Mouse (Mus musculus): ENCODE data around the gene Lrfn2. TPM values are rescaled to one million over a fixed set of nuclear protein-coding genes. Genes with fewer than 3 reads are reported as not detected.

The Lrfn2 gene
- polyA plus RNA-seq, 1 experiment from 2014 or later, result 0.41 TPM

DNA sequence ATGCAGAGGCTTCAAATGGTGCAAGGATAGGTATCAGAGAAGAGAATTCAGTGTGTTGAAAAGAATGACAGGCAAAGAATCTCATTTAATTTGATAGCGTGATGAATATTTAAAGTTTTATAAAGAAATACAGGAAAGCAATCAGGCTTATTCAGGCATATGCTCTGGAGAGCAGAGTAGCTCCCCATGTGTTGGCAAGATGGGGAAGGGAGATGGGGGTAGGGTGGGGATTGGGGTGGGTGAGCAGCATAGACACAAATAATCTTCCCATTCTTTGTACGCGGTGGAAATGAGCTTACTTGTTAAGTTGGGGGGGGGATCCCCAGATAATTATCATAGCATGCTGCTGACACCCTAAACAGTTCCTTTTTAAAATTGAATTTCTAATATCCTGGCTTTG is 13.7 kb upstream of the Lrfn2 start:
- no peaks in the 10 kb centered on the region for H3K4me1 ChIP-seq (replicated peaks; ENCODE audit: control insufficient read depth, insufficient read depth)
- H3K9me3 ChIP-seq (ENCODE audit: control insufficient read depth, low read length), result no peaks in the 10 kb centered on the region
- H3K27ac ChIP-seq (replicated peaks), result no peak overlapping the region
- no peak for TF ChIP-seq EP300 (optimal IDR thresholded peaks at IDR 0.05)
- no peak for TF ChIP-seq CTCF (IDR thresholded peaks at IDR 0.05; ENCODE audit: low read depth)
- no peaks in the 10 kb centered on the region for H3K27me3 ChIP-seq (ENCODE audit: control insufficient read depth, insufficient read depth, low read length)
- DNase-seq (ENCODE audit: low spot score) (no peak), ATAC-seq (ENCODE audit: low FRiP score, low TSS enrichment) (no peak)
- H3K9ac ChIP-seq (ENCODE audit: low read length), result no peak overlapping the region
- H3K4me3 ChIP-seq (ENCODE audit: low read depth, low read length), result no peak overlapping the region
- WGBS, result 95% methylated on average over 3 of the region's 3 CpGs
- no peak overlapping the region for H3K4me2 ChIP-seq (replicated peaks; ENCODE audit: low read depth)
- H3K36me3 ChIP-seq (ENCODE audit: control insufficient read depth, insufficient read depth, low read length), result no peaks in the 10 kb centered on the region

DNA sequence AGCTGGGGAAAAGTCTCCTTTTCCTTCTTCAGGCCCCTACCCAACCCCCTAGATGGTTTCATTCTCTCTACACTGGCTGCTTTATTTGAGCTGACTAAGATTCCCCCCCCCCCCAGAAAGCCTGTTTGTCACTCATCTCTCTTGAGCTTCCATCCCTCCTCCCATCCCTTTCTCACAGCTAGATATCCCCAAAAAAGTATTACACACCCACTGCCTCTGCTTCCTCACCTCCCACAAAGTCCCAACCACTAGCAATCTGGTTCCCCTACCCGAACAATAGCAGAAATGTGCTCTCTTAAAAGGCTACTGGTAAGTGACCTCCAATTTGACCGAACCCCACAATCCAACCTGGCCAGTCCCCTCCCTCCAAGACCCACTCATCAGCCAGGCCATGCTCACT is 9.3 kb upstream of the Lrfn2 start:
- Histone ChIP-seq H3K36me3 (ENCODE audit: control insufficient read depth, insufficient read depth, low read length) (no peaks in the 10 kb centered on the region), H3K4me1 (replicated peaks; ENCODE audit: control insufficient read depth, insufficient read depth) (no peaks in the 10 kb centered on the region), H3K9me3 (ENCODE audit: control insufficient read depth, low read length) (no peaks in the 10 kb centered on the region), H3K27ac (replicated peaks) (no peak overlapping the region), H3K4me2 (replicated peaks; ENCODE audit: low read depth) (no peak overlapping the region), H3K4me3 (ENCODE audit: low read depth, low read length) (no peak overlapping the region), H3K27me3 (ENCODE audit: control insufficient read depth, insufficient read depth, low read length) (no peaks in the 10 kb centered on the region), H3K9ac (ENCODE audit: low read length) (no peak overlapping the region)
- ATAC-seq (ENCODE audit: low FRiP score, low TSS enrichment) (no peak), DNase-seq (ENCODE audit: low spot score) (no peak)
- WGBS, result 80% methylated on average over 2 of the region's 2 CpGs
- TF ChIP-seq EP300 (optimal IDR thresholded peaks at IDR 0.05) (no peak), CTCF (IDR thresholded peaks at IDR 0.05; ENCODE audit: low read depth) (no peak)

- no peaks in the 10 kb centered on the region for H3K9me3 ChIP-seq (ENCODE audit: control insufficient read depth, low read length)
- no peaks in the 10 kb centered on the region for H3K4me1 ChIP-seq (replicated peaks; ENCODE audit: control insufficient read depth, insufficient read depth)
- H3K4me2 ChIP-seq (replicated peaks; ENCODE audit: low read depth), result no peak overlapping the region
- no peak overlapping the region for H3K9ac ChIP-seq (ENCODE audit: low read length)
- DNase-seq (ENCODE audit: low spot score) (no peak), ATAC-seq (ENCODE audit: low FRiP score, low TSS enrichment) (no peak)
- no peak overlapping the region for H3K27ac ChIP-seq (replicated peaks)
- TF ChIP-seq EP300 (optimal IDR thresholded peaks at IDR 0.05) (no peak), CTCF (IDR thresholded peaks at IDR 0.05; ENCODE audit: low read depth) (no peak)
- H3K4me3 ChIP-seq (ENCODE audit: low read depth, low read length), result no peak overlapping the region
- 62% methylated on average over 9 of the region's 9 CpGs for WGBS
- no peaks in the 10 kb centered on the region for H3K27me3 ChIP-seq (ENCODE audit: control insufficient read depth, insufficient read depth, low read length)
- H3K36me3 ChIP-seq (ENCODE audit: control insufficient read depth, insufficient read depth, low read length), result no peaks in the 10 kb centered on the region
Measured at GRCm38 (mm10) chr17:48925426-48925825, 6.8 kb upstream of the Lrfn2 start.

DNA sequence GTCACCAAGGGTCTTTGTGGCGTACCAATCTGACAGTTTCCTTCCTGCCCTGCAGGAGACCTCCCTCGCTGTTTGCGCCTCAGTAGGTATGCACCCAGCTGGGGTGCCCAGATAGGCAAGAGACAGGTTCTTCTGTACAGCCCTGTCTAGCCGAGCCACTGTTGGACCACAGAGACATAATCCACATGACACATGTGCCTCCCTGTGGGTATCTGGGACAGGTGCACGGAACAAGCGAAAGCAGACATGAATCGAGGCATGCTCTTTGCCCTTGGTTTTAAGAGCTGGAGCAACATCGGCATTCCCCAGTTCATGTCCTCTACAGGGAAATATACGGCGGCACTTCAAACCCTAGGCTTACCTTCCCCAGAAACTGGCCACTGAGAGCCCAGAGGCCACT is 1.2 kb upstream of the Lrfn2 start:
- no peak for TF ChIP-seq EP300 (optimal IDR thresholded peaks at IDR 0.05)
- Histone ChIP-seq H3K4me3 (ENCODE audit: low read depth, low read length) (no peak overlapping the region), H3K27ac (replicated peaks) (no peak overlapping the region), H3K9me3 (ENCODE audit: control insufficient read depth, low read length) (no peaks in the 10 kb centered on the region), H3K4me1 (replicated peaks; ENCODE audit: control insufficient read depth, insufficient read depth) (no peaks in the 10 kb centered on the region), H3K27me3 (ENCODE audit: control insufficient read depth, insufficient read depth, low read length) (peaks cover 6% of the 10 kb centered on the region; the same call in 1 of the 2 replicates), H3K36me3 (ENCODE audit: control insufficient read depth, insufficient read depth, low read length) (no peaks in the 10 kb centered on the region), H3K4me2 (replicated peaks; ENCODE audit: low read depth) (no peak overlapping the region), H3K9ac (ENCODE audit: low read length) (no peak overlapping the region)
- DNase-seq (ENCODE audit: low spot score) (no peak), ATAC-seq (ENCODE audit: low FRiP score, low TSS enrichment) (no peak)
- WGBS, result 62% methylated on average over 10 of the region's 10 CpGs

DNA sequence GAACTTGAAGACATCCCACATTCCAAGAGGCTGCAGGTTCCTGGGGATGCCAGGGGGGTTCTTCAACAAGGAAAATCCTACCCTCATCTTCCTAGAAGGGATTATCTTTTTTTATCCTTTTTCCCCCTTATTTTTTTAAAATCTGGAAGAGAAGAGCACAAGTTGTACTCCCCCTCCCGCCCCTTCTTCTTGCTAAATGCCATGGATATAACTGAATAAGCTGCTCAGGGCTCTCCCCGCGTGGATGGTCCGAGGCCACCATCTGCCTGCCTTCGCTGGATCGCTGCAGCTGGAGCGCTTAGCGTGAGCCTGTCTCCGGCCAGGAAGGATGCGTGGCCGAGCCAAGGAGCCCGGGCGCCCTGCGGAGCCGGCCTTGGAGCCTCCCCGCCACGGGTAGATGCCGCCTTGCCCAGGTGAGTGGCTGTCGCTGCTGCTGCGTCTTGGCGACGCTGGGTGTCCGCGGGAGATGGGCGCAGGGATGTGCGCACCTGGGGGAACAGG is 277 bp downstream of the Lrfn2 start:
- DNase-seq (ENCODE audit: low spot score) (no peak), ATAC-seq (ENCODE audit: low FRiP score, low TSS enrichment) (no peak)
- Histone ChIP-seq H3K27ac (replicated peaks) (no peak overlapping the region), H3K4me3 (ENCODE audit: low read depth, low read length) (peak overlapping the region; percentile 47), H3K27me3 (ENCODE audit: control insufficient read depth, insufficient read depth, low read length) (peaks cover 6% of the 10 kb centered on the region; the same call in 1 of the 2 replicates), H3K9me3 (ENCODE audit: control insufficient read depth, low read length) (no peaks in the 10 kb centered on the region), H3K9ac (ENCODE audit: low read length) (no peak overlapping the region), H3K36me3 (ENCODE audit: control insufficient read depth, insufficient read depth, low read length) (no peaks in the 10 kb centered on the region), H3K4me2 (replicated peaks; ENCODE audit: low read depth) (peak overlapping the region; percentile 90), H3K4me1 (replicated peaks; ENCODE audit: control insufficient read depth, insufficient read depth) (no peaks in the 10 kb centered on the region)
- 1% methylated on average over 25 of the region's 26 CpGs for WGBS
- no peak for TF ChIP-seq CTCF (IDR thresholded peaks at IDR 0.05; ENCODE audit: low read depth)

DNA sequence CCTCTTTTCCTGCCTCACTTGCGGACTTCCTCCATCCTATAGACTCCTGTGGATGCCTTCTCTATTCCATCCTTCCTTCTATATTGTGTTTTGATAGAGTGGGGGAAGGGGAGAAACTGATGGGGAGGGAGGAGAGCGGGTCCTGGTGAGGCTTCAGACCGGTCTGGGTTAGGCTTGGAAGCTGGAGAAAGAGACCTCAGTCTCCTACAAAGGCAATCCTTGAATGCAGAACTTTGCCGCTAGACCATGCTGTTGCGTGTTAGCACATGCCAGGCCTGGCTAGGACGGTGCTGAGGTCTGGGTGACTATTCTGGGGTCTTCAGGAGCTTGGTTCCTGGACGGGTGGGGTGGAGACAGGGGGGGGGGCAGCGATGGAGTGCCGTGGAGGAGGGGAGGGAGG is 737 bp downstream of the Lrfn2 start:
- Histone ChIP-seq H3K4me1 (replicated peaks; ENCODE audit: control insufficient read depth, insufficient read depth) (no peaks in the 10 kb centered on the region), H3K9ac (ENCODE audit: low read length) (no peak overlapping the region), H3K4me3 (ENCODE audit: low read depth, low read length) (peak overlapping the region; percentile 47), H3K27me3 (ENCODE audit: control insufficient read depth, insufficient read depth, low read length) (peaks cover 6% of the 10 kb centered on the region; the same call in 1 of the 2 replicates), H3K9me3 (ENCODE audit: control insufficient read depth, low read length) (no peaks in the 10 kb centered on the region), H3K36me3 (ENCODE audit: control insufficient read depth, insufficient read depth, low read length) (no peaks in the 10 kb centered on the region), H3K4me2 (replicated peaks; ENCODE audit: low read depth) (peak overlapping the region; percentile 90), H3K27ac (replicated peaks) (no peak overlapping the region)
- no peak for TF ChIP-seq EP300 (optimal IDR thresholded peaks at IDR 0.05)
- no peak for TF ChIP-seq CTCF (IDR thresholded peaks at IDR 0.05; ENCODE audit: low read depth)
- no peak for ATAC-seq (ENCODE audit: low FRiP score, low TSS enrichment)
- 12% methylated on average over 6 of the region's 9 CpGs for WGBS
- DNase-seq (ENCODE audit: low spot score), result no peak

All from stomach, postnatal 0 days (tissue).